Mouse (Mus musculus) midbrain, postnatal 0 days (tissue): ENCODE results near the gene Bckdhb. TPM values are rescaled to one million over a fixed set of nuclear protein-coding genes. Genes with fewer than 3 reads are reported as not detected.
A peak's percentile ranks its signal among the peaks of the same experiment; 100 is the strongest.

ENCODE experiments used
- ATAC-seq: fragments of 200-750 bp; cut with Nextera tagmentation; 2 replicates; pipeline ENCODE4 v1.8.0; 2017; ENCODE audit warnings: moderate number of reproducible peaks, mild to moderate bottlenecking, moderate TSS enrichment, moderate library complexity; ENCODE audit not compliant: low FRiP score
- DNase-seq: peaks from one replicate; pipeline ENCODE4 v3.0.0-alpha.2; 2015; ENCODE audit warnings: low spot score
- H3K27ac ChIP-seq: fragments of 300-500 bp; sonication (generic); 2 replicates; pipeline ENCODE4 v1.5.1; 2014; ENCODE audit warnings: low read depth, mild to moderate bottlenecking, low read length, mixed read lengths
- H3K27me3 ChIP-seq: fragments of 300-500 bp; sonication (generic); 2 replicates; pipeline ENCODE4 v1.6.1; 2014; ENCODE audit warnings: low read length, control low read depth, mixed read lengths; ENCODE audit not compliant: insufficient read depth
- H3K36me3 ChIP-seq: fragments of 300-500 bp; sonication (generic); 2 replicates; pipeline ENCODE4 v1.6.1; 2014; ENCODE audit warnings: low read length, control low read depth, mixed read lengths; ENCODE audit not compliant: insufficient read depth
- H3K4me1 ChIP-seq: fragments of 300-500 bp; sonication (generic); 2 replicates; pipeline ENCODE4 v1.6.1; 2014; ENCODE audit warnings: mild to moderate bottlenecking, control low read depth, antibody characterized with exemption, low read length, mixed read lengths; ENCODE audit not compliant: insufficient read depth
- H3K4me2 ChIP-seq: fragments of 300-500 bp; sonication (generic); 2 replicates; pipeline ENCODE4 v1.6.1; 2014; ENCODE audit warnings: low read depth, mild to moderate bottlenecking, low read length, mixed read lengths; ENCODE audit not compliant: poor library complexity, severe bottlenecking
- H3K4me3 ChIP-seq: fragments of 300-500 bp; sonication (generic); 2 replicates; pipeline ENCODE4 v1.5.1; 2014; ENCODE audit warnings: low read depth, mild to moderate bottlenecking, low read length, moderate library complexity
- H3K9ac ChIP-seq: fragments of 300-500 bp; sonication (generic); replicated peaks from 2 replicates; pipeline ENCODE4 v1.6.1; 2014; ENCODE audit warnings: mild to moderate bottlenecking, low read length, moderate library complexity, mixed read lengths; ENCODE audit not compliant: poor library complexity, severe bottlenecking
- H3K9me3 ChIP-seq: fragments of 300-500 bp; sonication (generic); 2 replicates; pipeline ENCODE4 v1.6.1; 2016; ENCODE audit warnings: low read length, control low read depth
- CTCF ChIP-seq: IDR thresholded peaks from 2 replicates; pipeline ENCODE4 v1.5.1; 2016; ENCODE audit warnings: antibody characterized with exemption, mild to moderate bottlenecking
- WGBS: fragments of 180-500 bp; shearing (Covaris S2); extraction: QIAGEN DNeasy Blood & Tissue Kit; methylation state at CpG from one replicate; pipeline ENCODE4 v1.1.7; 2014; 5-methylcytosine and 5-hydroxymethylcytosine counted together
- polyA plus RNA-seq: library from polyadenylated mRNA; unstranded; fragments of >200 nt; fragmentation: Nextera tagmentation; extraction: Ambion mirVana; gene quantifications from 2 replicates; pipeline ENCODE4 v1.2.1, GENCODE M21; 2015
- total RNA-seq: library from RNA; depleted of rRNA; stranded (reverse); fragments of >200 nt; gene quantifications from 2 replicates; pipeline ENCODE4 v1.2.3, GENCODE M21; 2014; rRNA removed

Gene Bckdhb
- total and polyA plus RNA-seq, 2 experiments from 2014 or later, result 23.5 to 29.9 TPM

DNA sequence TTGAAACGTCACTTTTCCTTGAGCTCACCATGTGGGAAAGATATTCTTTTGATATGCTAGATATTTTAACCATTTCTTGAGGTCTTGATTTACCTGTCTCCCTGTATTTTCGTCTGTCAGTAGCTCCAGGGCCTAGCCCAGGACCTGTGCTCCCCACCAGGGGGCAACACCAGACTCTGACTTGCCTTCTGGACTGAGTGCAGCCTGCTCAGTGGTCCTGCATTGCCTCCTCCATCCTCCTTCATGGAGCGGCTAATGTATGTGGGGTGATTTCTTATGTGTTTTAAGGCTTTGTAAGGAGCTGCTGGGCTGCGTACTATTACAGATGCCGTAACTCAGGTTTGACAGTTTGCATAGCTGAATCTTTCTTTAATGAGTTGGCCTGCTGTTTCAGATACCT, 192.4 kb downstream of the Bckdhb start:
- no peaks in the 10 kb centered on the region for H3K36me3 ChIP-seq
- DNase-seq (peak; percentile 25), ATAC-seq (no peak)
- H3K9me3 ChIP-seq, result no peaks in the 10 kb centered on the region
- H3K27me3 ChIP-seq, result no peaks in the 10 kb centered on the region
- WGBS, result 70% methylated on average over 5 of the region's 5 CpGs
- H3K27ac ChIP-seq, result no peak overlapping the region
- H3K4me1 ChIP-seq, result no peaks in the 10 kb centered on the region
- H3K4me3 ChIP-seq, result no peak overlapping the region
- H3K4me2 ChIP-seq, result no peak overlapping the region
- no peak overlapping the region for H3K9ac ChIP-seq
- TF ChIP-seq CTCF, result peak; percentile 59

GRCm38 (mm10) chr9:84124996-84125395, 200.1 kb downstream of the Bckdhb start:
- no peak for TF ChIP-seq CTCF
- H3K9ac ChIP-seq, result no peak overlapping the region
- H3K4me1 ChIP-seq, result no peaks in the 10 kb centered on the region
- no peak overlapping the region for H3K27ac ChIP-seq
- no peak overlapping the region for H3K4me3 ChIP-seq
- no peaks in the 10 kb centered on the region for H3K36me3 ChIP-seq
- 97% methylated on average over 5 of the region's 5 CpGs for WGBS
- no peak for DNase-seq
- no peak for ATAC-seq
- no peaks in the 10 kb centered on the region for H3K9me3 ChIP-seq
- H3K4me2 ChIP-seq, result no peak overlapping the region
- no peaks in the 10 kb centered on the region for H3K27me3 ChIP-seq

- no peak for TF ChIP-seq CTCF
- Histone ChIP-seq H3K27me3 (no peaks in the 10 kb centered on the region), H3K36me3 (no peaks in the 10 kb centered on the region), H3K27ac (no peak overlapping the region), H3K4me2 (no peak overlapping the region), H3K4me1 (no peaks in the 10 kb centered on the region), H3K9me3 (no peaks in the 10 kb centered on the region), H3K9ac (no peak overlapping the region), H3K4me3 (no peak overlapping the region)
- DNase-seq (no peak), ATAC-seq (no peak)
- whole genome bisulfite sequencing, result 90% methylated on average over 6 of the region's 6 CpGs
Measured at GRCm38 (mm10) chr9:84130338-84130737, 205.4 kb downstream of the Bckdhb start.

- Histone ChIP-seq H3K4me3 (no peak overlapping the region), H3K36me3 (no peaks in the 10 kb centered on the region), H3K9ac (no peak overlapping the region), H3K9me3 (no peaks in the 10 kb centered on the region), H3K27me3 (no peaks in the 10 kb centered on the region), H3K4me1 (no peaks in the 10 kb centered on the region), H3K4me2 (no peak overlapping the region), H3K27ac (no peak overlapping the region)
- no peak for TF ChIP-seq CTCF
- DNase-seq (no peak), ATAC-seq (no peak)
- WGBS, result 90% methylated on average over 12 of the region's 12 CpGs
Measured at GRCm38 (mm10) chr9:84135062-84135461, 210.1 kb downstream of the Bckdhb start.

DNA sequence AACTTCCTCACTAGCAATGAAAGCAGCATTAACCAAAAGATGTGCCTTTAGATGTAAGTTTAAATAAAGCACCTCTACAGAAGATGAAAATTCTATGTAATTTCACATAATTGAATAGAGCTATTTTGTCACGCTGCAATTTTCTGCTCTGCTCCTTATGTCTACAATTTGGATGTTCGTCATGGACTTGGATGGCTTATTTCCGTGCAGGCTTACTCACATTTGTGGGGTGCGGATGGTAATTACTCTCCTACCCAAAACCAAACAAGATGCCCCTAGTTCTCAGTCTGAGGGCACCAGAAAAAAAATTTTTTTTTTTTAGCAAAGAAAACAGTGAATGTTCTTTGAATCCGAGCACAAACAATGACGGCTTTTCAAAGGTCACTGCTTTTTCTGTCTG, 212.2 kb downstream of the Bckdhb start:
- DNase-seq (no peak), ATAC-seq (no peak)
- no peaks in the 10 kb centered on the region for H3K36me3 ChIP-seq
- H3K4me3 ChIP-seq, result no peak overlapping the region
- no peaks in the 10 kb centered on the region for H3K9me3 ChIP-seq
- no peaks in the 10 kb centered on the region for H3K4me1 ChIP-seq
- no peak for TF ChIP-seq CTCF
- no peak overlapping the region for H3K27ac ChIP-seq
- 93% methylated on average over 6 of the region's 6 CpGs for WGBS
- H3K4me2 ChIP-seq, result no peak overlapping the region
- no peaks in the 10 kb centered on the region for H3K27me3 ChIP-seq
- no peak overlapping the region for H3K9ac ChIP-seq

GRCm38 (mm10) chr9:84148124-84148523, 223.2 kb downstream of the Bckdhb start:
- ATAC-seq, result no peak
- 88% methylated on average over 2 of the region's 2 CpGs for WGBS

More at GRCm38 (mm10) chr9:84148124-84148523, 223.2 kb downstream of the Bckdhb start:
- H3K27me3 ChIP-seq, result no peaks in the 10 kb centered on the region
- H3K4me1 ChIP-seq, result no peaks in the 10 kb centered on the region
- H3K4me3 ChIP-seq, result no peak overlapping the region
- no peak for TF ChIP-seq CTCF
- DNase-seq, result no peak
- H3K27ac ChIP-seq, result no peak overlapping the region
- no peaks in the 10 kb centered on the region for H3K36me3 ChIP-seq
- H3K4me2 ChIP-seq, result no peak overlapping the region
- no peaks in the 10 kb centered on the region for H3K9me3 ChIP-seq
- no peak overlapping the region for H3K9ac ChIP-seq

Other genes starting within 250 kb of the Bckdhb start
- 86.0 and 104 TPM in 2 replicates for gene Elovl4, start 118.9 kb upstream of the Bckdhb start, total RNA-seq
- 155 and 159 TPM in 2 replicates for gene Elovl4, start 118.9 kb upstream of the Bckdhb start, polyA plus RNA-seq
- gene Ttk, start 90.5 kb upstream of the Bckdhb start, total RNA-seq, result 1.3 and 2.1 TPM in 2 replicates
- gene Ttk, start 90.5 kb upstream of the Bckdhb start, polyA plus RNA-seq, result 1.5 and 1.8 TPM in 2 replicates